Mouse (Mus musculus): ENCODE data around the gene Cyp8b1. TPM values are rescaled to one million over a fixed set of nuclear protein-coding genes. Genes with fewer than 3 reads are reported as not detected.

The Cyp8b1 gene
- polyA plus RNA-seq, 1 experiment from 2014 or later, result not detected

- peak overlapping the region; percentile 75 for H3K27ac ChIP-seq (ENCODE audit: low read length)
- H3K9ac ChIP-seq (ENCODE audit: low read depth, low read length), result no peak overlapping the region
- no peaks in the 10 kb centered on the region for H3K36me3 ChIP-seq (ENCODE audit: control insufficient read depth, insufficient read depth, low read length)
- peak; percentile 36; the same call in 1 of the 2 replicates for ATAC-seq
- no peak overlapping the region for H3K4me3 ChIP-seq (ENCODE audit: low read length)
- H3K27me3 ChIP-seq (replicated peaks; ENCODE audit: control insufficient read depth, insufficient read depth, low read length), result no peaks in the 10 kb centered on the region
- H3K9me3 ChIP-seq (ENCODE audit: control insufficient read depth, low read length), result no peaks in the 10 kb centered on the region
- 56% methylated on average over 6 of the region's 6 CpGs for WGBS
- H3K4me2 ChIP-seq (ENCODE audit: low read depth, low read length), result no peak overlapping the region
- H3K4me1 ChIP-seq (ENCODE audit: control insufficient read depth, insufficient read depth, low read length), result peaks cover 16% of the 10 kb centered on the region
Observed at GRCm38 (mm10) chr9:121867632-121868031, 48.5 kb downstream of the Cyp8b1 start.

GRCm38 (mm10) chr9:121865425-121866008 lies 50.6 kb downstream of the Cyp8b1 start:
- Histone ChIP-seq H3K4me1 (ENCODE audit: control insufficient read depth, insufficient read depth, low read length) (peaks cover 11% of the 10 kb centered on the region; the same call in 1 of the 2 replicates), H3K9me3 (ENCODE audit: control insufficient read depth, low read length) (no peaks in the 10 kb centered on the region), H3K4me3 (ENCODE audit: low read length) (no peak overlapping the region), H3K27ac (ENCODE audit: low read length) (no peak overlapping the region; the same call in 1 of the 2 replicates), H3K4me2 (ENCODE audit: low read depth, low read length) (no peak overlapping the region), H3K36me3 (ENCODE audit: control insufficient read depth, insufficient read depth, low read length) (no peaks in the 10 kb centered on the region), H3K9ac (ENCODE audit: low read depth, low read length) (no peak overlapping the region), H3K27me3 (replicated peaks; ENCODE audit: control insufficient read depth, insufficient read depth, low read length) (no peaks in the 10 kb centered on the region)
- no peak for ATAC-seq
- WGBS, result 37% methylated on average over 3 of the region's 3 CpGs

- H3K4me1 ChIP-seq (ENCODE audit: control insufficient read depth, insufficient read depth, low read length), result peaks cover 7% of the 10 kb centered on the region; the same call in 1 of the 2 replicates
- no peak overlapping the region for H3K4me2 ChIP-seq (ENCODE audit: low read depth, low read length)
- H3K4me3 ChIP-seq (ENCODE audit: low read length), result no peak overlapping the region
- ATAC-seq, result no peak
- H3K9me3 ChIP-seq (ENCODE audit: control insufficient read depth, low read length), result no peaks in the 10 kb centered on the region
- no peak overlapping the region for H3K9ac ChIP-seq (ENCODE audit: low read depth, low read length)
- H3K36me3 ChIP-seq (ENCODE audit: control insufficient read depth, insufficient read depth, low read length), result no peaks in the 10 kb centered on the region
- 38% methylated on average over 4 of the region's 4 CpGs for WGBS
- no peaks in the 10 kb centered on the region for H3K27me3 ChIP-seq (replicated peaks; ENCODE audit: control insufficient read depth, insufficient read depth, low read length)
- no peak overlapping the region for H3K27ac ChIP-seq (ENCODE audit: low read length)
Observed at GRCm38 (mm10) chr9:121864837-121865236, 51.3 kb downstream of the Cyp8b1 start.

Other genes starting within 250 kb of the Cyp8b1 start
- 16.1 and 16.4 TPM in 2 replicates for gene Sec22c, start 210.8 kb downstream of the Cyp8b1 start, polyA plus RNA-seq (2015; fragmentation: Nextera tagmentation; extraction: Ambion mirVana)
- gene Ss18l2, start 206.0 kb downstream of the Cyp8b1 start, polyA plus RNA-seq (2015; fragmentation: Nextera tagmentation; extraction: Ambion mirVana), result 124 and 144 TPM in 2 replicates
- gene Nktr, start 197.1 kb downstream of the Cyp8b1 start, polyA plus RNA-seq (2015; fragmentation: Nextera tagmentation; extraction: Ambion mirVana), result 44.8 and 46.3 TPM in 2 replicates
- gene Zfp651, start 157.0 kb downstream of the Cyp8b1 start, polyA plus RNA-seq (2015; fragmentation: Nextera tagmentation; extraction: Ambion mirVana), result 4.0 and 4.8 TPM in 2 replicates
- 0.27 and 0.32 TPM in 2 replicates for gene Klhl40, start 138.7 kb downstream of the Cyp8b1 start, polyA plus RNA-seq (2015; fragmentation: Nextera tagmentation; extraction: Ambion mirVana)
- 1.2 and 2.1 TPM in 2 replicates for gene Hhatl, start 123.8 kb downstream of the Cyp8b1 start, polyA plus RNA-seq (2015; fragmentation: Nextera tagmentation; extraction: Ambion mirVana)
- 0.66 and 0.81 TPM in 2 replicates for gene Ccdc13, start 76.8 kb downstream of the Cyp8b1 start, polyA plus RNA-seq (2015; fragmentation: Nextera tagmentation; extraction: Ambion mirVana)
- gene Higd1a, start 57.9 kb downstream of the Cyp8b1 start, polyA plus RNA-seq (2015; fragmentation: Nextera tagmentation; extraction: Ambion mirVana), result 149 and 162 TPM in 2 replicates
- 0.62 and 0.98 TPM in 2 replicates for gene Ackr2, start 17.9 kb downstream of the Cyp8b1 start, polyA plus RNA-seq (2015; fragmentation: Nextera tagmentation; extraction: Ambion mirVana)
- gene Fam198a, start 34.7 kb upstream of the Cyp8b1 start, polyA plus RNA-seq (2015; fragmentation: Nextera tagmentation; extraction: Ambion mirVana), result 2.7 and 3.5 TPM in 2 replicates
- gene Pomgnt2, start 80.8 kb upstream of the Cyp8b1 start, polyA plus RNA-seq (2015; fragmentation: Nextera tagmentation; extraction: Ambion mirVana), result 14.4 and 15.9 TPM in 2 replicates
- 45.5 and 48.7 TPM in 2 replicates for gene Snrk, start 201.0 kb upstream of the Cyp8b1 start, polyA plus RNA-seq (2015; fragmentation: Nextera tagmentation; extraction: Ambion mirVana)

Data from intestine, embryonic 16.5 days (tissue).